In the genomic region with DNA sequence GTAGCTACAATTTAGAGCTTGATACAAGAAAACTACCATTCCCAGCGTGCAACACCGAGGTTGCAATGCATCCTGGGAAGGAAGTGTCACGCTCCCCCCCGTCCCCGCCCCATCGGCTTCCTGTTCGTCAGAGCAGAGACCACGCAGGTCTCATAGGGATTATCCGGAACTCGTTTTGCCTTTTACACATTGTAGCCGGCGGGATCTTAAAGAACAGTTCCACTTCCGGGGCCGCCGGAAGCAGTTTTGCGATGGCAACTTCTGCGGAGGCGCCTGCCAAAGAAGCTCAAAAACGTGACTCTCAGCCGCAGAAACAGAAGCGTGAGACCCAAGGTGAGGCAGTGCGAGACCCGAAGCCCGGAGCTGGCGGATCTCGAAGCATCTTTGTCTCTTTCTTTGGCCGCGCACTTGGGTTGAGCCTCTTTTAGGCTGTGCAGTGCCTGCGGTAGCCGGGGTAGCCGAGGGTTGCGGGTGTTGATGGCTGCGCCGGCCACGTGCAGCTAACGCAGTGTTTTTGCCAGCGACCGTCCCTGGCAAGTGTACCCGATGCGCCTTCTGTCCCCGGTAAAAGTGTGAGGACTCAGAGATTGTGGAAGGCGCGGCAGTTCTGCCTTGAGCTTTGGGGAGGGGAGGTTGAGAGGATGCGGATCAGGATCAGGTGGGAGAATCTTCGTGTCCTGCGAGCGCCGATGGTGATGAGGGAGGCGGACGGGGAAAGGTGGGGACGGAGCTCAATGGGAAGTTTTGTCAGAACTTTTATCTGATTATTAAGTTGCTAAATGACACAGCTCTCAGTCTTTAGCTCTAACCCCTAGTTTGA, we compare ENCODE assay signal across 8 mouse cellular contexts. TPM values are rescaled to one million over a fixed set of nuclear protein-coding genes. Genes with fewer than 3 reads are reported as not detected.
A peak's percentile ranks its signal among the peaks of the same experiment; 100 is the strongest.
DNase-seq lines count a peak whose midpoint lies in the region; ATAC-seq lines count a peak whose summit lies in the region.

A gene (plus strand): TSS at position 123 of the 820 bp plus-strand sequence.

- ATAC-seq in inflammation-experienced regulatory T-cells, adult 6 months = peak; percentile 99
- peak; percentile 99 for ATAC-seq in megakaryocyte-erythroid progenitor cell, adult 5-6 weeks (replicated peaks; ENCODE audit: low FRiP score, low TSS enrichment, poor library complexity, severe bottlenecking)

- DNase-seq in adrenal gland, adult (ENCODE audit: inconsistent age in 2 of 2, low spot score in 1 of 2) = peak; percentile 91 to 97
- DNase-seq in embryo, embryonic 10.5 days (ENCODE audit: low spot score) = peak; percentile 99
- DNase-seq in gastrocnemius, postnatal 14 days = peak; percentile 84
- DNase-seq in left cerebral cortex, postnatal 10 days (ENCODE audit: extremely low spot score in 1 of 2, low spot score in 2 of 2) = peak; percentile 90 to 93
- DNase-seq in right cerebral cortex, postnatal 25 days = peak; percentile 89
- DNase-seq in urinary bladder, postnatal 4 days (ENCODE audit: low spot score in 2 of 2) = peak; percentile 82 to 83

- intact Hi-C loops in gastrocnemius, postnatal 14 days (cut with DNase I; ENCODE audit: low total_unique reads) = no loop called here
- intact Hi-C loops in left cerebral cortex, postnatal 10 days (cut with DNase I) = no loop called here

RNA-seq across cellular contexts. Expression of the gene that starts here (rescaled TPM):
- total RNA-seq in gastrocnemius, postnatal 14 days (2021) = 10 to 100 TPM; 20.8 to 23.1 TPM
- polyA plus RNA-seq in inflammation-experienced regulatory T-cells, adult 6 months (2017; shearing (Covaris generic)) = 10 to 100 TPM; 39.1 to 46.2 (median 42.1) TPM
- 10 to 100 TPM; 31.6 to 32.3 TPM for total RNA-seq in left cerebral cortex, postnatal 10 days (2021)
- total RNA-seq in megakaryocyte-erythroid progenitor cell, adult 5-6 weeks (2014; fragmentation: Nextera tagmentation) = 46.6 and 62.5 TPM in 2 replicates
- 66.1 and 67.9 TPM in 2 replicates for total RNA-seq in megakaryocyte-erythroid progenitor cell, adult 5-6 weeks (2017)

Comparison
In these comparisons a context has a peak if more than half of its experiments do, and no peak if none do; other contexts are left out.
1. Peak in every context shown above with its lines: DNase-seq and ATAC-seq.